Mouse (Mus musculus): ENCODE measurements around the gene Syt2.

DNA sequence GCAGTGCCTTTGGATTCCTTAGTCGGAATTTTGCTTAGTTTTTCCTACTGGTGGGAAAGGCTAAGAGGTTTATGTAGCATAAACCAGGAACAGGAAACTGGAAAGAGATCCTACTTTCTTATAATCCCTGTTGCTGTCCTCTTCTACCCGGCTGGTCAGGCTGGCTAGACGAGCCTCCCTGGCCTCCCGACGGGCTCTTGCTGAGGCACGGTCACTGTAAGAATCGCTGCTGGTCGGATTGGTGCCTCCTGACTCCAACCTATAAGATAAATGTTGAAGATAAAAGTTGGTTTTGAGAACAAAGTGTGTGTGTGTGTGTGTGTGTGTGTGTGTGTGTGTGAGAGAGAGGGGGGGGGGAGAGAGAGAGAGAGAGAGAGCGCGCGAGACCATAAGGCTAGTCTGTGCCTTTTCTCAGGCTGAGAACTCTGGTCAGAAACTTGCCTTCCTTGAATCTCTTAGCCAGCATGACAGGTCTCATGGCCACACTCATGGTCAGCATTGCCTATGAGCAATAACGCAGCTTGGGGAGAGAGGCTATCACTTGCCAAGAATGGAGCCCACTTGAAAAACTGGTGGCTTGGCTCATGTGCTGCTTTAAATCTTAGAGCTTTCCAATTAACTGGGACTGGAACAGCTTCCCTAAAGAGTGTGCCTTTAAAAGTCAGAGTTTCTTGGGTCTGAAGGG is 130.9 kb downstream of the Syt2 start:
- TF ChIP-seq NANOG (IDR thresholded peaks at IDR 0.05; ENCODE audit: borderline replicate concordance, low read length) (no peak), CTCF (conservative IDR thresholded peaks at IDR 0.05; ENCODE audit: low read length) (no peak)
